Mouse (Mus musculus) C2C12 (cell line): ENCODE results near the gene Ntn1.

Experiments
- CEBPB ChIP-seq: IDR thresholded peaks from one replicate; pipeline ENCODE4 v1.6.1; 2011; ENCODE audit warnings: low read depth, mild to moderate bottlenecking, control low read depth, moderate library complexity
- CTCF ChIP-seq: IDR thresholded peaks from one replicate; pipeline ENCODE4 v1.5.1; 2011; ENCODE audit not compliant: control insufficient read depth, insufficient read depth, insufficient read length
- MYOG ChIP-seq: IDR thresholded peaks from one replicate; pipeline ENCODE4 v1.6.1; 2011; ENCODE audit not compliant: control insufficient read depth, insufficient read length; ENCODE audit errors: extremely low read depth

DNA sequence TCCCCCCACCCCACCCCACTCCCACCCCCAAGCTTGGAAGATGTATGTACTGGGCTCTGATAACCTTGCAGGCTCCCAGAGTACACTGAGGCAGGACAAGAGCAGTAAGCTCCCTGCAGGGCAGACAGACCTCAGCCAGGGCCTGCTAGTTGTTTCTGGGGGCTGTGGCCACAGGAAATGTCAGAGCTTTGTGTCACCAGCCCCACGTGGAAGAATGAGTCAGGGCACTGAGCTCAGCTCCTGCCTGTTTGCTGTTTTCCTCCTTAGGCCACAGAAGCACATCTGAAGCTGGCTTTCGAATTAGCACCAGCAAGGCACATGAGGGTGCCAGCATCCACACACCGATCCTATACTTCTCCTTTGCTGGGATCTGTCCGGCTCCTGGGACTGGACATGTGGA lies 86.8 kb downstream of the Ntn1 start:
- no peak for TF ChIP-seq MYOG
- TF ChIP-seq CTCF: no peak
- no peak for TF ChIP-seq CEBPB
